Mouse (Mus musculus): ENCODE data around the gene Siglecg.

- no peak for TF ChIP-seq EP300 (IDR thresholded peaks at IDR 0.05; ENCODE audit: low read depth)
- no peak for TF ChIP-seq CTCF (IDR thresholded peaks at IDR 0.05; ENCODE audit: low read depth)
Measured at GRCm38 (mm10) chr7:43402718-43403117, 5.3 kb upstream of the Siglecg start.
